Mouse (Mus musculus): ENCODE measurements around the gene Cntn2.
"Not testable (repeated sequence)": the region's sequence is repeated elsewhere in the genome, so short reads cannot be mapped to it uniquely, and the experiment has no call there.

Cntn2 gene

DNA sequence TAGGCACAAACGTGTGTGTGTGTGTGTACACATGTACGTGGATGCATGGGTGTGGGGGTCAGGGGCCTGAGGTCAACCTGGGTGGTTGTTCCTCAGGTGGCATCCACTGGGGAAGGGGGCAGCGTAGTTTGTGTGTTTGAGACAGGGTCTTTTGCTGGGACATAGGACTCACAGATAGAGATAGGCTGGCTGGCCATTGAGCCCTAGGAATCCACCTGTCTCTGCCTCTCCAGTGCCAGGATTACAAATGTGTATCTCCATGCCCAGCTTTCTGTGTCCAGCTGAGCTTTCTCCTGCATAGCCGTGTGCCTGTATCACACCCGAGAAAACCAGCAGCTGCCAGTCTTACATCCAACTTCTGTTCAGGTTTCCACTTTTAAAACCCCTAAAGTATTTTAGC is 33.3 kb downstream of the Cntn2 start:
- DNase-seq = no peak

DNA sequence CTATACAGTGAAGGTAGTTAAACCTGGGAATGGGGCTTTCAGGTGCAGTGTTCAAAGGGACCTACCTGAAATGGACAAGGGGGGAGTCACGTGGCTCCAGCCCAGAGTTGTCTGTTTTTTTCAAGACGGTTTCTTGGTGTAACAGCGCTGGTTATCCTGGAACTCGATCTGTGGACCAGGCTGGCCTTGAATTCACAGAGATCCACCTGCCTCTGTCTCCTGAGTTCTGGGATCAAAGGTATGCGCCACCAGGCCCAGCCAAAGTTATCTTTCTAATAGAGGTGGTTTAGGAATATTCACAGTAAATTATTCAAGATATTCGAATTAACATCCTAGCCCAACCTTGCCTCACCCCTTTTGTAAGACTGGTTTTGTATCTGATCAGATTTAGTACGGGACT is 36.4 kb downstream of the Cntn2 start:
- no peak for DNase-seq

DNA sequence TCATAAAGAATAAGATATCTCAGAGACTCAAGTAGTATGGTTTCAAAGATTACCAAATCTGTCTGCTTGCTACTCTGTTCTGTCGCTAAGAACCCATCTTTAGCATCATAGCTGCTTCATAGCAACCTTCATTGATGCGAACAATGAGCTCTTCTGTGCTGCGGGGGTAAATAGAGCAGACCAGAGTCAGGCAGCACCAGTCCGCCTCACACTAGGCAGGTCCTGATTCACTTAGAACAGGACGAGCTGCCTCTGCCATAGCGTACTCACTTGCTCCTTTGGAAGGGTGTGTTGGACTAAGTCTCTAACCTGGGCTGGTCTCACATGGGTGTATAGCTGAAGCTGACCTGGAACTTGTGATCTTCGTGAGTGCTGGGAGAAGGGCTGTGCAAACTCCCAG is 37.0 kb downstream of the Cntn2 start, which contains the start of gene Tmem81:
TSS of gene Tmem81 (plus strand) at position 173 of the 400 bp plus-strand sequence.
- no peak for DNase-seq

DNA sequence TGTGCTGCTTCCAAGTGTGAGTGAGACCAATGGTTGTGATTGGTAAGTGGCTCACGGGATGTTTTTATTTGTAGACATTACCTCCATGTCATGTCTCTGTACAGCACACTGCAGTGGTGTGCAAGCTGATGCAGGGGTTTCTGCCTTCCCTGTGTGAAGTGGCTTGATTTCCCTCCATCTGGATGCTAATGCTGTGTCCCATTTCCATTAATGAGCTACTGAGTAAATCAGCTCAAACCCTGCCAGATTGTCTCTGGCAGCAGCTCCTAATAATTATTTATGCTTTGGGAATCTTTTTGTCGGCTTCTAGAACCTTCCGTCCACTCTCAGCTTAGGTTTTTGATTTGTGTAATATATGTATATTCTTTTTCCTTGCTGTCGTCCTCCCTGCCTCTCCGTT is 37.9 kb downstream of the Cntn2 start:
- no peak for DNase-seq

DNA sequence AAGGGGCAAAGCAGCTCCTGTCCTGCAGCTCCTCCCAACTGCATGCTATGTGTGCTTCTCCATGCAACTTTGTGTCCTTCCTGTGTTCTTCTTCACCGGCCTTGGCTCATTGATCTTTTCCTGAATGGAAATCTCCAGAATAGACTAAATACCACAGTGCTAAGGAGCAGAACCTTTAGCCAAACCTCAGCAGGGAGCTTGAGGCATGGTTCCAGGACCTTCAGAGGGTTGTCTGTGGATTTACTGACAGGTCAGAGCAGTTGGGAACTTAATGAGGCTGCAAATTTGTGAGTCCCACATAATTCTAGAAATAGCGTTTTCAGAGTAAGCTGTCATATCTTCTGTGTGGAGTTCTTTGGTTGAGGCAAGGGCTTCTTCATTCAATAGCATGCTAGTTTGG is 42.5 kb downstream of the Cntn2 start:
- no peak for DNase-seq

DNA sequence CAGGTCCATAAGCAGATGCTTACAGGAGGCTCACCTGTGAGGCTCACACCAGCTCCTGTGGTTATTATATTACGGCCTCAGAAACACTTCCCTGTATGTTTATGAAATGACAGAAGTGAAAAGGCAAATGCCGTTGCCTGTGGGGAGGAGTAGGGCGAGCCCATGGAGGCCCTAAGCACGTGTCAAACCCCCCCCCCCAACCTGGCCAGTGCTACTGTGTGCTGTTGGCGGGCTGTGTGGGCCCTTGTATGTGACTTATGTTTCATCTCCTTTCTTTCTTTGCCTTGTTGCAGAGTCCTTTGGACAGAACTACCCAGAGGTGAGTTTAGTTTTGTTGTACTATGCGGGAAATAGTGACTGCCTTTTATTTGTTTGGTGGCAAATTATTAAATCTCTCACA is 59.3 kb downstream of the Cntn2 start:
- DNase-seq = no peak

DNA sequence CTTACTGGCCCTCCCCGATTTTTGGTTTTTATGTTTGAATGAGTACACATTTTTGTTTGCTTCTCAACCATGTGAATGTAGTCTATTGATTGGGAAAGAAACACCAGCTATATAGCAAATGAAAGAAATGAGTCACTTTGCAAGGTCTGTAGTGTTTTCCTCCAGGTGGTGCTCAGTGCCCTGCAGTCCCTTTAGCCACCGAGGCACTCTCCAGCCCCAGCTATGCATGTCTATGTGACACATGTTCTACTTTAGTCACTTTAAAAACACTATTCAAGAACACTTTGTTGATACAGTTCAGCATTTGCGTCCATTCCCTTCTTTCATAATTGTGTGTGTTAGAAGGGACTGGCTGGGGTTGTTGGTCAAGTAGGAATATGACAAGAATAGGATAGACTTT is 59.8 kb downstream of the Cntn2 start:
- DNase-seq = no peak

DNA sequence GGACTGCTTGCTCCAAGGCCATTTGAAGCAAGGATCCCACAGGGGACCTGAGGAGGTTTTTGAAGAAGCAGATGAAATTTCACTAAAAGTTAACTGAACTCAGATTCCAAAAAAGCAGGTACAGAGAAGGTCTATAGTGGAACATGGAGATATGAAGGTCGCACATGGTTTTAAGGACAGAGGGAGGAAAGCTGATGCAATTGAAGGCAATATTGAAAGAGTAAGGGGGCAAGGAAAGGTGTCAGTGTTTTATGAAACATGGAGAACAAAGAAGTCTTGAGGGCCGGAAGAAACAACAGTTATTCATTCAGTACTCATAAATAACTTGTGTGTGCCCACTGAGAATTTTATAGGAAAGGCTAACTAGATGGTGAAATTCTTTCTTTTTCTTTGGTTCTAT is 61.4 kb downstream of the Cntn2 start:
- no peak for DNase-seq

DNA sequence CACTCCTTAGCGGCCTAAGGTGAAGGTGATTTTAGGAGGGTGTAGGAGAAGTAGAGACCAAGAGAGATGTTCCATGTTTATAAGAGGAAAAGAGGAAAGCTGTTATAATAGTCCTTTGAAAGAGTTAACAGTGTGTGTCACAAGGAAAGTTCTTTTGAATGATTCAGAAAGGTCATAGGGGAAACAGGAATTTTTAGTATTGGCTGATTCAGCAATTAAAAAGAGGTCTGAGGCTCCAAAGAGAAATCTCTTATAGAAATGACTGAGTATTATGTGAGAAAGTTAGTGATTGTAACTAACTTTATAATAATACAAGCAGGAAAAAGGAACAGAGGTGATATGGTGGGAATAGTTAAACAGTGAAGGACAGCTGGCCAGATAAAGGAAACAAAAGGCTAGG is 63.6 kb downstream of the Cntn2 start:
- no peak for DNase-seq

DNA sequence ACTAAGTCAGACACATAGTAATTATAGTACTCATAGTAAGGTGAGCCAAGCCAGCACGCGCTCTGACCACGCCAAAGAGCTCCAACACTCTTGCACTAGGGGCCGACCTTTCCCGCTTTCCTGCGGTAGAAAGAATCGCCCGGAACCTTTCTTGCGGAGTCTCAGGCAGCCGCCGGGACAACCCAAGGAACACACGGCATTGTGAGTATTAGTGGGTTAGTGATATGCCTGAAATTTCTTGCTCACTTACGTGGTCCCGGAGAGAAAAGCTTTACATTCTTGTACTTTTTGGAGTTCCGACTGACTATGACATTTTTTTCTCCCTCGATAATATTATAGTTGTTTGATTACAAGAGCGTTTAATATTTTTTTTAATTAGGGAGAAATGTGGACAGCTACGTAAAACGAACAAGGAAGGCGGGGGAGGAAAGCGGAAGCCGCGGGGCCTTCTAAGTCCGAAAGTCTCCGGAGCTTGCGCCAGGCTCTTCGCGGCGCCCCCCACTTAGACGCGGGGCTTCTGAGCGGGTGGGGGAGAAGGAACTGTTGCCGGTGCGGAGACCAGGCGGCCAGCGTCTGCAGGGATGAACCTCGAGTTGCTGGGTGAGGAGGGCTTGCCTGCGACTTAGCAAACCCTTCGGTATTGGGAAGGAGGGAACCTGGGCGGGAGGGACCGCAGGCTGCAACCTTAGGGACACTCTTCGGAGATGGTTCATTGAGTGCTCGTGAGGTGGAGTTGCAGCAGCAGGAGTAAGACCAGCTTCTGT is 65.9 kb downstream of the Cntn2 start, which contains the start of gene Rbbp5:
TSS of gene Rbbp5 (plus strand) at position 438 of the 764 bp plus-strand sequence.
- DNase-seq = peak; percentile 78 to 91

DNA sequence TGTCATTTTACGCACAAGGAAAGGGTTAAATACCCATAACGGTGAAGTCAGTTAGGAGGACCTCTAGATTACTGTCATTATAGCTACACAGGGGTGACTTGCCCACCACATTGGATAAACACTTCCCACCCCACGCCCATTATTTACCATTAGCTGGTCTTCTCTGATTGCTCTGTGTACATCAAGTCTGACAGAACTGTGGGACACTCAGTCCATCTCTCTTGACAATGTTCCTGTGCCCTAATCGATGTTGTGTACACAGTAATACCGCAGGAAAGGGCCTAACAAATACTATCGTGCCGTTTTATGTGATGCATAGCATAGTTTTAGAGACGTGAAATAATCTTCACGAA is 66.5 kb downstream of the Cntn2 start:
- DNase-seq = no peak

DNA sequence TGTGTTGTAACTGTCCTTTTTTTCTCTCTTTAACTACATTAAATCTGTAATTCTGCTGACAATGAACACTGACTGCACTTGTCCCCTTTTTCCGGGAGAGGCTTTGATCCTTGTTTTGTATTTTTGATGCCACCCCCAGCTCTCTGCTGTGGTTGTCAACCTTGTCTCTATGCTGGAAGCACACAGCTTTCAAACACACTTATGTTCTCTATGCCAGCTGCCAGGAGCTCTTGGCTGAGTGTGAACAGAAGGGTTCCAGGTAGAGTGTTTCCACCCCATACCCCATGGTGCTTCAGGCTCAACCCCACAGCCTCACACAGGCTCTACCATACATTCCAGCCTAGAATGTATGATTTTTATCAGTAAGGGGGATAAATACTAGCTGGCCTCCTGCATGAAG is 68.6 kb downstream of the Cntn2 start:
- DNase-seq = no peak

DNA sequence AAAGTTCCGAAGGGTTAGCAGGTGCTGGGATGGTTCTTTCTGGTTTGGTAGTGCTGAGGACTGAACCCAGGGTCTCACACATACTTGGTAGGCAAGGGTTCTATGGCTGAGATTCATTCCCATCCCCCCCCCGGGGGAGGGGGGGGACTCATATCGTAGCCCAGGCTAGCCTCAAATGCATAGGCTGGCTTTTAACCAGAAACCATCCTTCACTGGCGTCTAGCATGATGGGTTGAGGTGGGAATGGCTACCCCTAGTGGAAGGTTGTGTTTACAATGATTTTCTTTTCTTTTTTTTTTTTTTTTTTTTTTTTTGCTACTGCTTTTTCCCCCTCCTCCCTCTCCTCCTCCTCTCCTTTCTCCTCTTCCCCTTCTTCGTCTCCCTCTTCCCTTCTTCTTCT is 70.5 kb downstream of the Cntn2 start:
- DNase-seq = no peak

DNA sequence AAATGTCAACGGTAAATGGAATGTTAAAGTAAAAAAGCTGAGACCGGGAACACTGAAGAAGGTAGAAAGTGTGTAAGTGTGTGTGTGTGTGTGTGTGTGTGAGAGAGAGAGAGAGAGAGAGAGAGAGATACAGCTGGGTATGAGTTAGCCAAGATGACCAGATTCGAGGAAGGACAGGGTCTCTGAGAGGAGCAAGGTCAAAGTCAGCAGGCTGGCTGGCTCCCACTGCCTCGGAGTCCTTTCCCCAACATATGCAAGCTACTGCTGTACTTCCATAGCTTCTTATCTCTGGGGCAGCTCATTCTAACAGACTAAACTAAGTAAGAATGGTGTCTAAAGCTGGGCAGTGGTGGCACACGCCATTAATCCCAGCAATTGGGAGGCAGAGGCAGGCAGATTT is 71.6 kb downstream of the Cntn2 start:
- DNase-seq = no peak

DNA sequence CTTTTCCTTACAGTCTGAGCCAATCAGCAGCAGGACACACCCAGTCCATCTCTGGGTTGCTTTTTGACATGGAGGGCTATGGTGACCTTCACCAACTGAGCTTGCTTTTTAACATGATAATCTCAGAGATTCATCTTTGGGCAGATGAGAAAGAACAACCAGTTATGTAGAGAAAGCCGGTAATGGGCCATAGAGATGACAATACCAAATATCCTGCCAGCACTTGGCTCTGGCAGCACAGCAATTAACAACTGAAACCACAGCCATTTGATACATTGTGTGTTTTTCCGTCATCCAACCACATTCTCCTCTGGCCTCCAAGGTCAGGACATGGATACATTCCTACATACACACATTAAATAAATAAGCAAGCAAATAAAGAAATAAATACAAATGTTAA is 72.0 kb downstream of the Cntn2 start:
- DNase-seq = no peak

DNA sequence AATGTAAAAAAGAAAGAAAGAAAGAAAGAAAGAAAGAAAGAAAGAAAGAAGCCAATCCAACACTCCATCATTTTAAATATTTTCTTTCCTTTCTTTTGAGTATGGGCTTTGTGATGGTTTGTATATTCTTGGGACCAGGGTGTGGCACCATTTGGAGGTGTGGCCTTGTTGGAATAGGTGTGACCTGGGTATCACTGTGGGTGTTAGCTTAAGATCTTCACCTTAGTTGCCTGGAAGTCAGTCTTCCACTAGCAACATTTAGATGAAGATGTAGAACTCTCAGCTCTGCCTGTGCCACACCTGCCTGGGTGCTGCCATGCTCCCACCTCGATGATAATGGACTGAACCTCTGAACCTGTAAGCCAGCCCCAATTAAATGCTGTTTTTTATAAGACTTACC is 73.0 kb downstream of the Cntn2 start:
- not testable (repeated sequence) for DNase-seq

DNA sequence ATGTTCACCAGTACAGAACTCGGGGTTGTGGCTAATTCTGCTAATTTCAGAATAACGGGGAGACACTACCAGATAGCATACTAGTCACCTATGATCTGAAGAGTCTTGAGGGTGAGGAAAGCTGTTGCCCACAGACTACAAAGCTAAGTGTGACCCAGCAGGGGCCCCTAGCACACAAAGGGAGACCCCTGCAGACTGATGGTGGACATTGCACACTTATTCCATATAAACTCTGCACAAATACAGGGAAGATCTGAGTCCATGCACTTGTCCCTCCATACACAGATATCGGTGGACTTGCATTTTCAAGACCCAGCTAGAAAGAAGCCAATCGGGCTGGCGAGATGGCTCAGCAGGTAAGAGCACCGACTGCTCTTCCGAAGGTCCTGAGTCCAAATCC is 73.5 kb downstream of the Cntn2 start:
- no peak for DNase-seq

DNA sequence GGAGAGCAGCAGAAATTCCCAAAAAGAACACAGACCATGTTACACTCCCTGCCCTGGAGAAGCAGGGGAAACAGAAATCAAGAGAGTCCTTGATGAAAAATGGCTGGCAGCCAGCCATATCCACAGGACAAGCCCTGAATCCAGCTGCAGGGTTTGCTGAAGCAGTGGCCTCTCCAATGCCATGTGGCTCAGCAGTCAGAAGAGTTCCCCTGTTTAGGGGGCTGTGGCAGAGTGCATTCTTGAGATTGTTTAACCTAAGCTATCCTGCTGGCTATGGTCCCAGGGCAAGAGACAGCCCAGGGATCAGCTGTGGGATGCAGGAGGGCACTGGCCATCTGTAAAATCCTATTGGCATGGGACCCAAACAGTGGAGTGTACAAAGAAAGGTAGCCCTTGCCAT is 74.1 kb downstream of the Cntn2 start:
- DNase-seq = no peak

DNA sequence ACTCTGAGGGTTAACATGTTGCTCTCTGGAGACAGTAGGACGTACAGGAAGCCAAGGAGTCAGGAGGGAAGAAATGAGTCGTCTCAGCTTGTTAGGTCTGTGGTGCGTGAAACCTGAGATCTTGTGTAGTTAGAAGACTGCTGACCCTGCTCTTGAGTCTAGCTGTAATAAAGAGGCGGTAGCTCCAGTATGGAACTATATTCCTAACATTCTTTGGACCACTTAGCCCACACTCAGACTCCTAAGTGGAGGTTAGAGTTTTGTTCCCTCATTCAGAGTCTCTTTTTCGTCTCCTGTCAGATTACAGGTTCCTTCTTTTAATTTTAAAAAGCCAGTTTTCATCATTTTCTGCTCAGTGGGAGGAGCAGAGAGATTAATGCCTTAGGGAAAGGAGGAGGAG is 78.4 kb downstream of the Cntn2 start:
- no peak for DNase-seq
